Mouse (Mus musculus) layer of hippocampus, adult 6 months (tissue): ENCODE data around the gene Gpkow. TPM values are rescaled to one million over a fixed set of nuclear protein-coding genes. Genes with fewer than 3 reads are reported as not detected.

Source experiments
- long read RNA-seq, 2 experiments: library from polyadenylated mRNA; unstranded; transcript quantifications; one replicate each; pipeline ENCODE4 v2.0.0; 2019 to 2020
- polyA plus RNA-seq: library from polyadenylated mRNA; unstranded; fragments of <200 nt; fragmentation: Nextera tagmentation; gene quantifications from 2 replicates; pipeline ENCODE4 v1.2.3, GENCODE M21; 2021

The Gpkow gene
- 18.4 and 19.5 TPM in 2 replicates for polyA plus RNA-seq
- long read RNA-seq, experiment 1, transcript Gpkow-201 (11 exons, 3,579 nt), result major isoform, 38 of 48 reads
- long read RNA-seq, experiment 1, partial matches to known transcripts, result 3 of 48 reads
- long read RNA-seq, experiment 1, other reads (novel, unspliced or antisense), result 6 of 48 reads
- long read RNA-seq, experiment 2, transcript Gpkow-201 (11 exons, 3,579 nt), result major isoform, 275 of 298 reads
- long read RNA-seq, experiment 2, partial matches to known transcripts, result 6 of 298 reads
- long read RNA-seq, experiment 2, other reads (novel, unspliced or antisense), result 17 of 298 reads

GRCm38 (mm10) chrX:7696954-7697381, at the start of gene Gpkow:
Gene Gpkow, plus strand, starts transcription at chrX:7697131.

DNA sequence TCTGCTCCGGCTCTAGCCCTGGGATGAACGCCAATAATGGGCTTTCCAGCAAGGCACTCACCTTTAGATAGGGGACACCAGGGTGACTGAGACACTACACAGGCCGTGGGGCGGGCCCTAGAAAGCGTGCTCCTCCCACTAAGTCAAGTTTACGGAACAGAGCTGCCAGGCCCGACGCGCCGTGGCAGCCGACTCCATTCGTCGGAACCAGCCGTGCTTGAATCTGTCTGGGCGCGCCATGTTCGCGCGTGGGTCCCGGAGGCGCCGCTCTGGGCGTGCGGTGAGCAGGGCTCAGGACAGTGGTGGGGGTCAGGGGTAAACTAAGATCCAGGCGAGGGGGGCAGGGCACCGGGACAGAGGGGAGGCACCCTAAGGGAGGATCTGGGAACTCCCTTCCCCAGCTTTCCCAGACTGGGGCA, 39.7 kb upstream of the Gpkow start, which contains the start of gene Prickle3:
Gene Prickle3, plus strand, starts transcription at position 40 of the 419 bp plus-strand sequence.

DNA sequence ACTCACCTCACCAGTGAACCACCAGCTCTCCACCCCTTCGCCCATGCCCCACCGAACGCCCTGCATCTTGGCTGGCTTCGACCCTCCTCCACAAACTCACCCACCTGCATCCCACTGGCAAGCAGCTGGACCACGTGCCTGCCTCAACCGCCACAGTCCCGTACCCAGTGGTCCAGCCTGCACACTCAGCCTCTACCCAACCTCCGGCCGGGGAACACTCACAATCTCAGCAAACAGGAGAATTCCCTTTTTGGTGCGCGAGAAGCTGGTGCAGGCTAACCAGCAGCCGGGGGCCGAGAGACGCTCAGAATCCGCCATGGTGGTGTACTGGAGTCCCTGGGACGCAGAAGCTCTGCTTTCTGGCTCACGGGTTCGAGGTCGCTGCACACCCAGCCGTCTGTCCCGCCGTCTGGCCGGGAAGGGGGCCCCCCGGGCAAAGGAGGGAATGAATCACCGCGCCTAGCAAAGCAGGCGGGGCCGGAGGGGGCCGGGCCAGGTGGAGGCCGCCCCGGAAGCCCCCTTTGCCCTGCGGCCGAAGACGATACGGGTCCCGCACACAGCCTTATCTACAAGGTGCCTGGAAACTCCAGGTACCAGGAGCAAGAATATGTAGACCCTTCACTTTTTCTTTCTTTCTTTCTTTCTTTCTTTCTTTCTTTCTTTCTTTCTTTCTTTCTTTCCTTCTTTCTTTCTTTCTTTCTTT, 25.9 kb upstream of the Gpkow start, which contains the start of gene Plp2:
Gene Plp2, minus strand, starts transcription at position 470 of the 703 bp plus-strand sequence.

DNA sequence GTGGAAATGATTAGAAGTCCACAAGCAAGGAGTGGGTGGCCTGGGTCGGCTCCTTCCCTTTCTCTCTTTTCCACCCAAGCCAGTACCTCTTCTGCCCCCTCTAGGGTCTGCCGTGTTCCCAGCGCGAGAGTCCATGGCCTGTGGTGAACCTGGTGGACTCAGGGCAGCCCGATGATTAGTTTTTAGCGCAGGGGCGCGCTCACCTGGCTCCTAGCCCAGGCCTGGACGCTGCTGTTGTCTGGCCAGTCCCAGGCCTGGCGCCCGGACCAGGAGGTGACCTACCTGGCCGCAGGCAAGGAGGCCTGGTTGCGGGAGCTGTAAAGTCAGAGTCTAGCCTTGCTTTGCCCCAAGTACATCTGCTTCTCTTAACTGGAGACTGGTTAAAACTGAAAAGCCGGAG, 16.1 kb upstream of the Gpkow start, which contains the start of gene Magix:
Gene Magix, minus strand, starts transcription at position 388 of the 400 bp plus-strand sequence.

DNA sequence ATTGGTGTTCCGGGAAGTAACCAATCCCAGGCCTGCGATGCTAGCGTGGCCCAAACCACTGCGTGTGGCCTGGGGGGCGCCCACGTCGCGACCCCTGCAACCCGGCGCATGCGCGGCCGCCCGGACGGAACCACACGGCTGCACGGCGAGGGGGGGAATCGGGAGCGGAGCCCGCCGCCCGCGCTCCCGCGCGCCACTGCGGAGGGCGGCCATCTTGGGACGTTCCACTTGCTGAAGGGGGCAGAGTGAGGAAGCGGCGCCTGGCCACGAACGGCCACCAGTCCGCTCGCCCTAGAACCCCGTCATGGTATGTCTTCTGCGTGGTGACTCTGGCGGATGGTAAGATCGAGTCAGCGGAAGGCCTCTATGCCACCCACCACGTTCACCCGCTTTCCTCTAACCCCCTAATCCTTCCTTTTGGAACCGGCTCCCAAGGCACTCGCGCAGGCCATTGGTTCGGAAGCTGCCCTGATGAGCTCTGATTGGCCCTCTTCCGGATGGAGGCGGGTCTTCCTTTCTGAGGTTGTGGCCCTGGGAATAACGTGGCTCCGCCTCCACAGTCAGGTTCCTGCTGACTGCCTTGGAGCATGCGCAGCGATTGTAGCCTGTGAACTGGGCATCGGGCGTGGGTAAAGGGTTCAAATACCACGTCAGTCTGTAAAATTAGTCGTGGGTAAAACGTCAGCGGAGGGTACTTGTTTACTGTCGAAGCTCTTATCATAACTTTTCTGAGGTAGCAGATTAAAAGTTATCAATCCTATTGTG, 17.4 kb downstream of the Gpkow start, which contains the start of gene Wdr45:
Gene Wdr45, plus strand, starts transcription at position 199 of the 765 bp plus-strand sequence.

GRCm38 (mm10) chrX:7721514-7722281, 24.8 kb downstream of the Gpkow start, which contains the start of gene Gm45208:
Gene Gm45208, plus strand, starts transcription at chrX:7722245.

DNA sequence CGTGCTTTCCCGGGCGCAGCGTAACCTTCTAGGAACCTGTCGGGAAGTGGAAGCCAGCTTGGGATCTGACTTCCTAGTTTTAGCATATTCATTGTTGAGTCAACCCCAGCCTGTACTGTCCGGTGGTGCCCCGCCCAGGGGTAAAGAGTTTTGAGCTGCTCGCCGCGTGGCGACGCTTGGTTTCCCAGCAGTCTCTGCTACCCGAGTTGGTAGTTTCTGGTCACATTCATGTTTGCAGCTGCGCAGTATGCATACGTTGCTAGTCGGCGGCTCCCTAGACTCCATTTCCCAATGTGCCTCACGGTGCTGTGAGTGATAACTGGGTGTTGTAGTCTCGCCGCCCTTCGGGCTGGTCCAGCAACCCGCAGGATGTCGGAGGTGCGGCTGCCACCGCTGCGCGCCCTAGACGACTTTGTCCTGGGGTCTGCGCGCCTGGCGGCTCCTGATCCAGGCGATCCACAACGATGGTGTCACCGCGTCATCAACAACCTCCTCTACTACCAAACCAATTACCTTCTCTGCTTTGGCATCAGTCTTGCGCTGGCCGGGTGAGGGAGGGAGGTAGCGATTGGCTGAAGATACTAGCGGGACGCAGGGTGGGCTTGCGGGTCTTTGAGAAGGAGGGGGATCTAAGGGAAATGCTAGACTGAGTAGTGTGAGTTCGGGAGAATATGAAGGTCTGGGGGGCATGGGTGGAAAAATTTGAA, 31.4 kb downstream of the Gpkow start, which contains the start of gene Praf2:
Gene Praf2, plus strand, starts transcription at position 225 of the 707 bp plus-strand sequence.

GRCm38 (mm10) chrX:7750432-7751116, 53.6 kb downstream of the Gpkow start, which contains the start of gene Ccdc120:
Gene Ccdc120, minus strand, starts transcription at chrX:7750905.

Other genes starting within 250 kb of the Gpkow start
- not detected in 2 replicates for gene Foxp3, start 123.5 kb upstream of the Gpkow start, polyA plus RNA-seq
- gene Ppp1r3f, start 122.8 kb upstream of the Gpkow start, polyA plus RNA-seq, result 3.3 and 3.8 TPM in 2 replicates
- 21.7 and 24.5 TPM in 2 replicates for gene Ccdc22, start 91.6 kb upstream of the Gpkow start, polyA plus RNA-seq
- gene Cacna1f, start 90.0 kb upstream of the Gpkow start, polyA plus RNA-seq, result not detected in 2 replicates
- gene Syp, start 58.7 kb upstream of the Gpkow start, polyA plus RNA-seq, result 165 and 181 TPM in 2 replicates
- gene Prickle3, start 39.9 kb upstream of the Gpkow start, polyA plus RNA-seq, result 0.54 and 0.60 TPM in 2 replicates
- 10.2 and 14.4 TPM in 2 replicates for gene Plp2, start 25.7 kb upstream of the Gpkow start, polyA plus RNA-seq
- gene Magix, start 15.9 kb upstream of the Gpkow start, polyA plus RNA-seq, result 0.14 and 0.18 TPM in 2 replicates
- 28.9 and 30.9 TPM in 2 replicates for gene Wdr45, start 17.2 kb downstream of the Gpkow start, polyA plus RNA-seq
- gene Gm45208, start 25.1 kb downstream of the Gpkow start, polyA plus RNA-seq, result 0.30 TPM in 1 of 2 replicates, not detected in the other
- gene Praf2, start 31.3 kb downstream of the Gpkow start, polyA plus RNA-seq, result 135 and 140 TPM in 2 replicates
- 5.8 and 7.6 TPM in 2 replicates for gene Ccdc120, start 53.8 kb downstream of the Gpkow start, polyA plus RNA-seq
- gene Tfe3, start 65.4 kb downstream of the Gpkow start, polyA plus RNA-seq, result 7.6 and 8.5 TPM in 2 replicates
- 29.8 and 34.6 TPM in 2 replicates for gene Gripap1, start 92.6 kb downstream of the Gpkow start, polyA plus RNA-seq
- 4.7 and 5.2 TPM in 2 replicates for gene Kcnd1, start 125.2 kb downstream of the Gpkow start, polyA plus RNA-seq
- gene Otud5, start 144.2 kb downstream of the Gpkow start, polyA plus RNA-seq, result 5.8 and 6.1 TPM in 2 replicates
- gene Pim2, start 181.1 kb downstream of the Gpkow start, polyA plus RNA-seq, result 36.8 and 47.0 TPM in 2 replicates
- 20.7 and 23.1 TPM in 2 replicates for gene Slc35a2, start 186.9 kb downstream of the Gpkow start, polyA plus RNA-seq
- gene Pqbp1, start 202.1 kb downstream of the Gpkow start, polyA plus RNA-seq, result 76.7 and 79.2 TPM in 2 replicates
- 49.4 and 51.9 TPM in 2 replicates for gene Timm17b, start 202.2 kb downstream of the Gpkow start, polyA plus RNA-seq
- gene Gm10491, start 210.7 kb downstream of the Gpkow start, polyA plus RNA-seq, result not detected in 2 replicates
- not detected in 2 replicates for gene Gm10490, start 212.4 kb downstream of the Gpkow start, polyA plus RNA-seq
- gene Pcsk1n, start 222.7 kb downstream of the Gpkow start, polyA plus RNA-seq, result 450 and 585 TPM in 2 replicates
- gene Eras, start 231.5 kb downstream of the Gpkow start, polyA plus RNA-seq, result not detected in 2 replicates